Mouse (Mus musculus): Measurements from ENCODE around the gene Gm8206. TPM values are rescaled to one million over a fixed set of nuclear protein-coding genes. Genes with fewer than 3 reads are reported as not detected.
"Not testable (repeated sequence)": the region's sequence is repeated elsewhere in the genome, so short reads cannot be mapped to it uniquely, and the experiment has no call there.

The Gm8206 gene
- polyA plus RNA-seq (2015; fragmentation: Nextera tagmentation; extraction: Ambion mirVana) = 1.4 and 1.9 TPM in 2 replicates

DNA sequence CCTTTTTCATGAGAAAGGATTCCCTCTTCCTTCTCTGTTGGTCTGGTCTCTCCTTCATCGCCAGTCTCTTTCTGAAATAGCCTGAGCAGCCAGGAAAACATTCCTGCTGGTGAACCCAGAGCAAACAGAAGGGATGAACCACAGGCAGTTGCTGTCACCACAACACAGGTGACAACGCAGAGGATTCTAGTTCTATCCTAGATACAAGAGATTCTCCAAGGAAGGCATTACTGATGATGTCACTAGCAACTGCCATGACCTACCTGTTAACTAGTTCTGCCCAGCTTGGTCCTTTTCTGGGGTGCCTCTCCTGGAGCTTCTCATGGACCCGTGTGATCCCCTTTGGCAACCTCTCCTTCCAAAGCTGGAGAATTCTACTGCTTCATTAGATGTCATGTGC is at the start of gene Gm8206:
Gene Gm8206 (minus strand): TSS at position 101 of the 400 bp plus-strand sequence.
- H3K4me2 ChIP-seq (replicated peaks); H3K27ac ChIP-seq (replicated peaks); H3K4me3 ChIP-seq (replicated peaks); H3K9me3 ChIP-seq (replicated peaks); H3K36me3 ChIP-seq; H3K4me1 ChIP-seq; ATAC-seq (ENCODE audit: insufficient number of reproducible peaks, low FRiP score, low TSS enrichment, low read depth); H3K9ac ChIP-seq; H3K27me3 ChIP-seq: not testable (repeated sequence)
- 75% methylated on average over 2 of the region's 3 CpGs for WGBS

DNA sequence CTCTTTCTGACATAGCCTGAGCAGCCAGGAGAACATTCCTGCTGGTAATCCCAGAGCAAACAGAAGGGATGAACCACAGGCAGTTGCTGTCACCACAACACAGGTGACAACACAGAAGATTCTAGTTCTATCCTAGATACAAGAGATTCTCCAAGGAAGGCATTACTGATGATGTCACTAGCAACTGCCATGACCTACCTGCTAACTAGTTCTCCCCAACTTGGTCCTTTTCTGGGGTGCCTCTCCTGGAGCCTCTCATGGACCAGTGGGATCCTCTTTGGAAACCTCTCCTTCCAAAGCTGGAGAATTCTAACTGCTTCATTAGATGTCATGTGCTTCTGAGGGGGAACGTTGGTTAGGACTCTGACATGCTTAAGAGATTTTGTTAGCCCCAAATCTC is 32.0 kb upstream of the Gm8206 start, which contains the start of gene Gm3476:
Gene Gm3476 (minus strand): TSS at position 101 of the 400 bp plus-strand sequence.
- not testable (repeated sequence) for H3K4me2 ChIP-seq (replicated peaks); H3K36me3 ChIP-seq; H3K27ac ChIP-seq (replicated peaks); ATAC-seq (ENCODE audit: insufficient number of reproducible peaks, low FRiP score, low TSS enrichment, low read depth); H3K4me1 ChIP-seq; H3K4me3 ChIP-seq (replicated peaks); H3K9ac ChIP-seq; H3K27me3 ChIP-seq; H3K9me3 ChIP-seq (replicated peaks)
- no CpG with 5 or more reads among the region's 1 CpGs for WGBS

DNA sequence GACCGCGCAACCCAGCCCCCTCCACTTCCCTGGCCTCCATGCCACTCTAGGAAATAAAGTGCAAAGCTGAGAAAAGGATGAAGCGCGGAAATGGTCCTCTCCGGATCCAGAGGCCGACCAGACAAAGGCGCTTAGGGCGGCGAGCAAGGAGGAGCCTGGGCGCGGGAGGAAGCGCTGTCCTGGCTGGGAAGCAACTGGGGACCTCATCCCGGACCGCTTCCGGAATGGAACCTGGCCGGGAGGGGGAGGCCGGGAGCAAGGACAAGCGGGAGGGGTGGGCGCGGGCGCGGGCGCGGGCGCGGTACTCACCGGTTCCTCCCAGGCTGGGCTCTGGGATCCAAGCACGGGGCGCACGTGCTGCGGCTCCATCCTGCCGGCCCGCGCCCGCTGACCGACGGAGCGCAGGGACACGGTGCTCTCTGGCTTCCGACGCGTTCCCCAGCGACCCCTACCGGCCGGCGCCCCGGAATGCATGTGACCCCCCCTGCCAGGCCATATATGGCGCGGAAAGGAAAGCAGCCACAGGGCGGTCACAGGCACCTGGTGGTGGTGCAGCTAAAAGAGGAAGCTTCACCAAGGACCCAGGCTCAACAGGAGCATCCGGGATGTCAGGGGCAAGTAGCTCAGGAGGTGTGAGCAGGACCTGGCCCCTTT is 14.7 kb upstream of the Gm8206 start, which contains the start of gene Gm3468:
Gene Gm3468 (minus strand): TSS at position 394 of the 654 bp plus-strand sequence.
- Histone ChIP-seq H3K4me3 (replicated peaks) (peak within 1 kb of the TSS; percentile 42), H3K4me2 (replicated peaks) (peak within 1 kb of the TSS; percentile 48)
- H3K4me1 ChIP-seq; H3K9ac ChIP-seq; H3K36me3 ChIP-seq; H3K27ac ChIP-seq (replicated peaks); ATAC-seq (ENCODE audit: insufficient number of reproducible peaks, low FRiP score, low TSS enrichment, low read depth); H3K9me3 ChIP-seq (replicated peaks); H3K27me3 ChIP-seq: not testable (repeated sequence)
- WGBS = 0% methylated on average over 44 of the region's 51 CpGs

DNA sequence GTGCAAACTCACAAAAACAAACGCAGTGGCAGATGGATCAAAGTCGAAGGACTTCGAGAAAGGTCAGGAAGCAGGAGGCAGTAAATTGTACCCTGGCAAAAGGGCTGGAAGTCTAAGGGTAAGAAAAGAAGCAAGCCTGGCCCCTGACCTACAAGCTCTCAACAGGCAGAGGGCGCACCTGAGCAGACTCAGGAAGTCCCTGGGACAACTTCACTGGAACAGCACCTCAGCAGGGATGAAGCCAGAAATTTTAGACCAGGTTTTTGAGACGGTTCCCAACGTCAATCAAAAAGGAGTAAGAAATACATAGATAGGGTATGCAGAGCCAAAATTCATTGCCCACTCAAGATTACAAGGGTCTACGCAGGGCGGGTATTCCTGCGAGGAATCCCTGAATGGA is 13.8 kb upstream of the Gm8206 start:
- ATAC-seq (ENCODE audit: insufficient number of reproducible peaks, low FRiP score, low TSS enrichment, low read depth); H3K9me3 ChIP-seq (replicated peaks); H3K27me3 ChIP-seq; H3K27ac ChIP-seq (replicated peaks); H3K4me1 ChIP-seq; H3K36me3 ChIP-seq; H3K9ac ChIP-seq: not testable (repeated sequence)
- 9% methylated on average over 9 of the region's 9 CpGs for WGBS
- Histone ChIP-seq H3K4me2 (replicated peaks) (peak overlapping the region; percentile 48), H3K4me3 (replicated peaks) (peak overlapping the region; percentile 42)

DNA sequence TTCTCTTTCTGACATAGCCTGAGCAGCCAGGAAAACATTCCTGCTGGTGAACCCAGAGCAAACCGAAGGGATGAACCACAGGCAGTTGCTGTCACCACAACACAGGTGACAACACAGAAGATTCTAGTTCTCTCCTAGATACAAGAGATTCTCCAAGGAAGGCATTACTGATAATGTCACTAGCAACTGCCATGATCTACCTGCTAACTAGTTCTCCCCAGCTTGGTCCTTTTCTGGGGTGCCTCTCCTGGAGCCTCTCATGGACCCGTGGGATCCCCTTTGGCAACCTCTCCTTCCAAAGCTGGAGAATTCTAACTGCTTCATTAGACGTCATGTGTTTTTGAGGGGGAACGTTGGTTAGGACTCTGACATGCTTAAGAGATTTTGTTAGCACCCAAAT is 35.6 kb downstream of the Gm8206 start, which contains the start of gene Gm6337:
Gene Gm6337 (minus strand): TSS at position 101 of the 400 bp plus-strand sequence.
- H3K27me3 ChIP-seq; H3K9ac ChIP-seq; H3K36me3 ChIP-seq; H3K4me2 ChIP-seq (replicated peaks); ATAC-seq (ENCODE audit: insufficient number of reproducible peaks, low FRiP score, low TSS enrichment, low read depth); H3K9me3 ChIP-seq (replicated peaks); H3K4me3 ChIP-seq (replicated peaks); H3K4me1 ChIP-seq; H3K27ac ChIP-seq (replicated peaks): not testable (repeated sequence)
- WGBS = 70% methylated on average over 4 of the region's 4 CpGs

DNA sequence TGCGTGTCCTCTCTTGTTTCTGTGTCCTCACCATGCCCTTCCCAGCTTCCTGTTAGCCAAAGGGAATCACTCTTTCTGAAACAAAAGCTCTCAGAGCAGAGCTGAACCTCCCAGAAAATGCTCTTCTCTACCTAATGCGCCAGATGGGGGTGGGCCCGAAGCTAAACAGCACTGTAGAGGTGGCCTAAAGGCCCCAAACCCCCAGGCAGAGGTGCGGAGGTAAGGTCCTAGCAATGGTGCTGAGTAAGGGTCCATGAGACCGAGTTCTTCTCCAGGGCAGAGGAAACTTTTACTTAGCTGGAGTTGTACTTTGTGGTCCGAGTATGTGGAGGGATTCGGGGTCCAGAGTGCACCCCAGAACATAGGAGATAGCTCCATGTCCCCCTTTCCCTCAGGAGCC is 106.6 kb downstream of the Gm8206 start:
- H3K9me3 ChIP-seq (replicated peaks); H3K4me2 ChIP-seq (replicated peaks); H3K27me3 ChIP-seq; H3K4me3 ChIP-seq (replicated peaks); ATAC-seq (ENCODE audit: insufficient number of reproducible peaks, low FRiP score, low TSS enrichment, low read depth); H3K36me3 ChIP-seq; H3K4me1 ChIP-seq; H3K9ac ChIP-seq; H3K27ac ChIP-seq (replicated peaks): not testable (repeated sequence)
- WGBS = 75% methylated on average over 7 of the region's 7 CpGs

DNA sequence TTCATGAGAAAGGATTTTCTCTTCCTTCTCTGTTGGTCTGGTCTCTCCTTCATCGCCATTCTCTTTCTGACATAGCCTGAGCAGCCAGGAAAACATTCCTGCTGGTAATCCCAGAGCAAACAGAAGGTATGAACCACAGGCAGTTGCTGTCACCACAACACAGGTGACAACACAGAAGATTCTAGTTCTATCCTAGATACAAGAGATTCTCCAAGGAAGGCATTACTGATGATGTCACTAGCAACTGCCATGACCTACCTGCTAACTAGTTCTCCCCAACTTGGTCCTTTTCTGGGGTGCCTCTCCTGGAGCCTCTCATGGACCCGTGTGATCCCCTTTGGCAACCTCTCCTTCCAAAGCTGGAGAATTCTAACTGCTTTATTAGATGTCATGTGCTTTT is 114.7 kb downstream of the Gm8206 start, which contains the start of gene Gm3453:
Gene Gm3453 (minus strand): TSS at position 101 of the 400 bp plus-strand sequence.
- not testable (repeated sequence) for H3K4me2 ChIP-seq (replicated peaks); H3K36me3 ChIP-seq; H3K9me3 ChIP-seq (replicated peaks); H3K4me1 ChIP-seq; H3K9ac ChIP-seq; H3K4me3 ChIP-seq (replicated peaks); H3K27me3 ChIP-seq; ATAC-seq (ENCODE audit: insufficient number of reproducible peaks, low FRiP score, low TSS enrichment, low read depth); H3K27ac ChIP-seq (replicated peaks)
- WGBS = 54% methylated on average over 2 of the region's 2 CpGs

Other genes starting within 250 kb of the Gm8206 start
- gene Gm8237, start 213.6 kb downstream of the Gm8206 start, polyA plus RNA-seq (2015; fragmentation: Nextera tagmentation; extraction: Ambion mirVana) = 0.19 and 0.29 TPM in 2 replicates
- 0.27 and 0.42 TPM in 2 replicates for gene Gm3248, start 132.2 kb downstream of the Gm8206 start, polyA plus RNA-seq (2015; fragmentation: Nextera tagmentation; extraction: Ambion mirVana)
- not detected in 2 replicates for gene Gm3453, start 114.8 kb downstream of the Gm8206 start, polyA plus RNA-seq (2015; fragmentation: Nextera tagmentation; extraction: Ambion mirVana)
- not detected in 2 replicates for gene Gm6337, start 35.7 kb downstream of the Gm8206 start, polyA plus RNA-seq (2015; fragmentation: Nextera tagmentation; extraction: Ambion mirVana)
- 1.2 TPM in 2 replicates for gene Gm3468, start 14.7 kb upstream of the Gm8206 start, polyA plus RNA-seq (2015; fragmentation: Nextera tagmentation; extraction: Ambion mirVana)
- gene Gm3476, start 31.9 kb upstream of the Gm8206 start, polyA plus RNA-seq (2015; fragmentation: Nextera tagmentation; extraction: Ambion mirVana) = not detected in 2 replicates
- not detected in 2 replicates for gene Gm21560, start 125.3 kb upstream of the Gm8206 start, polyA plus RNA-seq (2015; fragmentation: Nextera tagmentation; extraction: Ambion mirVana)
- 0.69 and 0.75 TPM in 2 replicates for gene Gm3411, start 193.3 kb upstream of the Gm8206 start, polyA plus RNA-seq (2015; fragmentation: Nextera tagmentation; extraction: Ambion mirVana)
- not detected in 2 replicates for gene Gm21103, start 210.9 kb upstream of the Gm8206 start, polyA plus RNA-seq (2015; fragmentation: Nextera tagmentation; extraction: Ambion mirVana)
- not detected in 2 replicates for gene Gm3618, start 249.7 kb upstream of the Gm8206 start, polyA plus RNA-seq (2015; fragmentation: Nextera tagmentation; extraction: Ambion mirVana)